Mouse (Mus musculus): ENCODE measurements around the gene Olfr885. TPM values are rescaled to one million over a fixed set of nuclear protein-coding genes. Genes with fewer than 3 reads are reported as not detected.

Gene Olfr885
- polyA plus RNA-seq (2012; rRNA removed) = not detected in 2 replicates

DNA sequence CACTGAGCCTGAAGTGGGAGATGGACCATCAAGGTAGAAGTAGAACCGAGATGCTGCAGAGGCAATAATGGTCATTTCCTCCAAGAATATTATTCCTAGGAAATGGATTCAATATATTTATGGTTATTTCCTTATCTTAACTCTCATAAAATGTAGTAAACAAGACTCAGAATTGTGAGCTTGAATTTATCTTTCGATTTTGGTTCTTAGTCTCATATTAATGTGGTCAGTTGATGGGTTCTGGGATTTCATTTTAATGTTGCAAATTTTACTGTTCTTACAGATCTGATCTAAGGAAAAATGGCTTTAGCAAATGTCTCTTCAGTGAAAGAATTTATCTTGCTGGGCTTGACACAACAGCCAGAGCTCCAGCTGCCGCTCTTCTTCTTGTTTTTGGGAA, at the start of gene Olfr885:
Gene Olfr885 (plus strand): TSS at position 301 of the 400 bp plus-strand sequence.

DNA sequence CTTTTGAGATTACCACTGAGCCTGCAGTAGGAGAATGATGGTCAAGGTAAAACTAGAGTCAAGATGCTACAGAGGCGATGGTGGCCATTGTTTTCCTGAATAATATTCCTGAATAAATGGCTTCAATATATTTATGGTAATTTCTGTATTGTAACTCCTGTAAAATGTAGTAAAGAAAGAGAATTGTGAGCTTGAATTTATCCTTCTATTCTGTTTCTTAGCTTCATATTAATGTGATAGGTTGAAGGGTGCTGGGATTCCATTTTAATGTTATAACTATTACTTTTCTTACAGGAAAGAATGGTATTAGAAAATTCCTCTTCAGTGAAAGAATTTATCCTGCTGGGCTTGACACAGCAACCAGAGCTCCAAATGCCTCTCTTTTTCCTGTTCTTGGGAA, 35.6 kb upstream of the Olfr885 start, which contains the start of gene Olfr883:
Gene Olfr883 (plus strand): TSS at position 301 of the 400 bp plus-strand sequence.

DNA sequence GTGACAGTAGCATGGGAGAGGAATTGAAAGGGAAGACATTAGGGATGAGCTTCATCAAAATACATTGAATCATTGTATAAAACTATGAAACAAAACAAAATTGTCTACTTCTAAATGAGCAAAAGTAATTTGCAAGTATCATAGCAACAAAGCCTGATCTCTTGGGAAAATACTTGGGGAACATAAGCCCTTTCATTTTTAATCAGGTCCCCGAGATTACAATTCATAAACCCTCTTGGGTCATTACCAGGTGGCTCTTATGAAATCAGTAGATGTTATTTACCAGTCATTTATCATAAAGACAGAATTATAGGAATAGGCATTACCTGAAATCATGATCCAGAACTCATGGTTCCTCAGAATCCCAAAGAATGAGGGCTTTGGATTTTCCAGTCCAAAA, 14.9 kb upstream of the Olfr885 start, which contains the start of gene Olfr884:
Gene Olfr884 (plus strand): TSS at position 301 of the 400 bp plus-strand sequence.

DNA sequence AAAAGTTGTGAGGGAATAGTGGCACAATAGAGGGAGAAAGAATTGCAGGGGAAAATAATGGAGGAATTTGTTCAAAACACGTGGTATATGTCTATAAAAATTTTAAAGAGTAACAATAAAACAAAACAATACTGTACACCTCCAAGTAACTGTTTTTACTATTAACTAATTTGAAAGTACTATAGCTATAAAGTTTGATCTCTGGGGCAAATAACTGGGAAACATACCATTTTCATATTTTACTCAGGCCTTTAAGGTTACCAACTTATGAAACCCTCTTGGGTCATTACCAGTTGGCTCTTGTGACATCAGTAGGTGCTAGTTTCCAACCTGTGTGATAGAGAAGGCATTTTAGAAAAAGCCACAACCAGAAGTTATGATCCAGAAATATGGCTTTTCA, 22.6 kb downstream of the Olfr885 start, which contains the start of gene Olfr887:
Gene Olfr887 (plus strand): TSS at position 301 of the 400 bp plus-strand sequence.

DNA sequence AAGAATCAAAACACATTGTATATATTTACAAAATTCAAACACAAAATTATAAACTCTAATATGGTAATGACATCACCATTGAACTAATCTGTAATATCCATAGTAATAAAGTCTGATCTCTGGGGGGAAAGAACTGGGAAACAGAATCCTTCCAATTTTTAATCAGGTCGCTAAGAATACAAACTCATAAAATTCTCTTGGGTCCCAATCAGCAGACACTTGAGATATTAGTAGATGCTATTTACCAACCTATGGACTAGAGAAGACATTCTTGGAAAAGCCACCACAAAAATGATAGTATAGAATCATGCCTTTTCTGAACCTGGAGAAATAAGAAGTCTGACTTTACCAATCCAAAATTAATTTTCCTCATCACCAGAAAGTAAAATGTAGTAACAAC, 46.7 kb downstream of the Olfr885 start, which contains the start of gene Olfr888:
Gene Olfr888 (plus strand): TSS at position 301 of the 400 bp plus-strand sequence.

Other genes starting within 250 kb of the Olfr885 start
- not detected in 2 replicates for gene Olfr877, start 207.1 kb upstream of the Olfr885 start, polyA plus RNA-seq (2012; rRNA removed)
- not detected in 2 replicates for gene Olfr145, start 164.6 kb upstream of the Olfr885 start, polyA plus RNA-seq (2012; rRNA removed)
- gene Olfr878, start 143.5 kb upstream of the Olfr885 start, polyA plus RNA-seq (2012; rRNA removed) = not detected in 2 replicates
- gene Olfr881, start 69.5 kb upstream of the Olfr885 start, polyA plus RNA-seq (2012; rRNA removed) = not detected in 2 replicates
- gene Olfr883, start 35.5 kb upstream of the Olfr885 start, polyA plus RNA-seq (2012; rRNA removed) = not detected in 2 replicates
- gene Olfr884, start 14.8 kb upstream of the Olfr885 start, polyA plus RNA-seq (2012; rRNA removed) = not detected in 2 replicates
- not detected in 2 replicates for gene Olfr887, start 22.8 kb downstream of the Olfr885 start, polyA plus RNA-seq (2012; rRNA removed)
- not detected in 2 replicates for gene Olfr888, start 46.8 kb downstream of the Olfr885 start, polyA plus RNA-seq (2012; rRNA removed)
- under 0.01 TPM in 1 of 2 replicates, not detected in the other for gene Olfr889, start 53.9 kb downstream of the Olfr885 start, polyA plus RNA-seq (2012; rRNA removed)
- gene Olfr890, start 81.2 kb downstream of the Olfr885 start, polyA plus RNA-seq (2012; rRNA removed) = not detected in 2 replicates
- gene Olfr891, start 119.5 kb downstream of the Olfr885 start, polyA plus RNA-seq (2012; rRNA removed) = not detected in 2 replicates
- not detected in 2 replicates for gene Olfr893, start 147.0 kb downstream of the Olfr885 start, polyA plus RNA-seq (2012; rRNA removed)
- gene Olfr894, start 156.7 kb downstream of the Olfr885 start, polyA plus RNA-seq (2012; rRNA removed) = not detected in 2 replicates
- not detected in 2 replicates for gene Olfr143, start 191.5 kb downstream of the Olfr885 start, polyA plus RNA-seq (2012; rRNA removed)
- gene Olfr895, start 206.5 kb downstream of the Olfr885 start, polyA plus RNA-seq (2012; rRNA removed) = not detected in 2 replicates
- gene Olfr896-ps1, start 229.8 kb downstream of the Olfr885 start, polyA plus RNA-seq (2012; rRNA removed) = not detected in 2 replicates

Data from liver, embryonic 18 days (tissue).